Mouse (Mus musculus) skeletal muscle tissue, postnatal 0 days (tissue): ENCODE results near the gene Vmn2r60. TPM values are rescaled to one million over a fixed set of nuclear protein-coding genes. Genes with fewer than 3 reads are reported as not detected.

ENCODE experiments used
- polyA plus RNA-seq: library from polyadenylated mRNA; unstranded; fragments of >200 nt; fragmentation: Nextera tagmentation; extraction: Ambion mirVana; gene quantifications from 2 replicates; pipeline ENCODE4 v1.2.1, GENCODE M21; 2015

Gene Vmn2r60
- not detected in 2 replicates for polyA plus RNA-seq

GRCm38 (mm10) chr7:42107470-42107869 is at the start of gene Vmn2r60:
Gene Vmn2r60 (plus strand): TSS chr7:42107770.

GRCm38 (mm10) chr7:42058923-42059322 is 48.6 kb upstream of the Vmn2r60 start, which contains the start of gene Vmn2r59:
Gene Vmn2r59 (minus strand): TSS chr7:42059023.

Other genes with a start within 250 kb of the Vmn2r60 start
- not detected in 2 replicates for gene Vmn2r58, start 235.1 kb upstream of the Vmn2r60 start, polyA plus RNA-seq
- gene Vmn2r59, start 48.7 kb upstream of the Vmn2r60 start, polyA plus RNA-seq, result not detected in 2 replicates
- not detected in 2 replicates for gene Vmn2r61, start 152.3 kb downstream of the Vmn2r60 start, polyA plus RNA-seq